Mouse (Mus musculus) kidney, adult 18-20 months (tissue): ENCODE measurements around the gene Ptgr1.

ENCODE experiments used
- DNase-seq: peaks from one replicate; pipeline ENCODE4 v3.0.0; 2021

Ptgr1 gene

DNA sequence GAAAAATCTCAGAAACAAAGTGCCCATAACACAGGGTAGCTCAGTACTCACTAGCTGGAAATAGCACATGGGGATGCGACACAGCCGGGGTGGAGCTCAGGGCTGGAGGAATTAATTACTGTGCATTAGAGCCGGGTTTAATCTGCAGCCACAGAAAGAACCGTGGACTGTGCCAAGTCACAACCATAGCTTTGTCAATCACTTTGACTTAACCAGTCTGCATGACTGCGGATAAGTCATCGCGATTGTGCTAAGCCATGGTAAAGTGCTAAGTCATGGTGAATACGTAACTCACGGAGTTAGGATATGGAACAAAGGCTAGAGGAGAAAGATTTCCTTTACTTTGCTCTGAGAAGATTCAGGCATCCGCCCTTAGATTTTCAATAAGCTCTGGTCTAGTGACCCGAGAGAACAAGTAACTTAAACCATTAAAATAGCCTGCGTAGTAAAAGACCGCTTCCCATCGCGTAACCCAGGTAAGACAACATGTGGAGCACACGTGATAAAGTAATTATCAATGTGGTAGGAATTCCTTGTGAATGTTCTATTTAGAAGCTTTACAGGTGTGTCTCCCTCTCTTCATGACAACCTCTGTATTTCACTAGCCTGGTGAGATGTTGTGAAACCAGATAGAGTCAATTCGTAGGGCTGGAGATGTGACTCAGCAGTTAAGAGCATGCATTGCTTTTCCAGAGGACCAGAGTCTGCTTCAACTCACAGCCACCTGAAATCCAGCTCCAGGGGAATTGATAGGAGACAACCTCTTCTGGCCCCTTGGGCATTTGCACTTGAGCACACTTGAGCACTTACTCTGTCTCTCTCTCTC is 3.9 kb upstream of the Ptgr1 start:
- no peak for DNase-seq

DNA sequence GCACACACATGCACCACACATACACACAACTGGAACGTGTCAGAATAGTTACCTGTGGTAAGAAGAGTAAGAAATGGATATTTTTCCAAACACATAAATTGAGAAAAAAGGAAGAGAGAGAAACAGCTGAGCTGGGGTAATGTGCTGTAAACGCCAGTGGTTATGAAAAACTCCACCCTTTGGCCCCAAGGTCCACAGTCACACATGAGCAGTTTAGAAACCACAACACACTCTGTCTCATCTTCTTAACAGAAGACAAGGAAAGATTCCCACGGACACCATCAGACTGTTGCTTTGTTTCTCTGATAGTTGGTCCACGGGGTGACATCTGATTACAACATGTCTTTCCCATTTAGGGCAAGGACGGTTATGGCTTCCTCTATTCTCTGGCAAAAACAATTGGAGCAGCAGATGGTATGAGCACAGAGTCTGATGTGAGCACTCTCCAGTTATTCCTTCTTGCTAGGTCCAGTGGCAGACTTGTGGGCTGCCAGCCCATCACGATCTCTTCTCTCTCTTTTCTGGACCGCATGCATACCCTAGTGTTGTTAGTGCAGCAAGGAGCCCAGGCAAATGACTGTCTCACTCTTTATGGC is 2.5 kb upstream of the Ptgr1 start:
- DNase-seq = peak; percentile 27

DNA sequence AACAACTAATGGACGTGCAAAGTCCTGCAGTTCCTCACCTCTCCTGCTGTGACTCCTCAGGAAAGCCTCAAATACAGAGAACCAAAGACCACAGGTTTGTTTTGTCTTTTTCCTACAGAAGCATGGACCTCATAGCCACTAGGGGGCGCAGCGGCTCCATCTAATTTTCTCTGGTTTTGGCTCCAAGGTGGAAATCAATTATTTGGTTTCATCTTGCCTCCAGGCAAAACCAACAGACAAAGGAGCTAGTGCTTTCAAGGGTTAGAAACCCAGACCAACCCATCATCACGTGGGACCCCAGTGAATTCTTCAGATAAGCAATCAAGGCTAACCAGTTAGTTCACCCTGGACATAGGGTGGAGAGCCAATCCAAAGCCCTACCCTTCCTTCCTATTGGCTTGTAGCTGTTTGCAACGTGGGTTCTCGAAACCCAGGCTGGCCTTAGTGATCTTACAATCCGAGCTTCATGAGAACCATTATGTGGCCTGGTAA is 1.7 kb downstream of the Ptgr1 start:
- peak; percentile 86 for DNase-seq

DNA sequence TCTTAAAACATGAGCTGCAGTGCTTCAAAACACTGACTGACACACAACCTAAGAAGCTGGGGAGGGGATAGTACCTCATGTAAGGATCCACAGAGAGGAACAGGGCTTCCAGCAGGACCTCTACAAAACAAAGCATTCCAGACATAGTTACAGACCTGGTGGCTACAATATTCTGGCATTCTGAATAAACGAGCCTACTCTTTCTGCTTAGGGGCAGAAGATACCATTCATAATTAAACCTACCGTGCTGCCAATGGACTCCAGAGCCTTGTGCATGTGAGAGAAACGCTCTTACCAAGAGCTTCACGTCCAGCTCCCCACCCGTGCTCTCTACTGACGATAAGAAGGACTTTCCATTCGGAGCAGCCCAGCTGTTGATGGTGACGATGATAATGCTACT is 4.1 kb downstream of the Ptgr1 start:
- DNase-seq = no peak

DNA sequence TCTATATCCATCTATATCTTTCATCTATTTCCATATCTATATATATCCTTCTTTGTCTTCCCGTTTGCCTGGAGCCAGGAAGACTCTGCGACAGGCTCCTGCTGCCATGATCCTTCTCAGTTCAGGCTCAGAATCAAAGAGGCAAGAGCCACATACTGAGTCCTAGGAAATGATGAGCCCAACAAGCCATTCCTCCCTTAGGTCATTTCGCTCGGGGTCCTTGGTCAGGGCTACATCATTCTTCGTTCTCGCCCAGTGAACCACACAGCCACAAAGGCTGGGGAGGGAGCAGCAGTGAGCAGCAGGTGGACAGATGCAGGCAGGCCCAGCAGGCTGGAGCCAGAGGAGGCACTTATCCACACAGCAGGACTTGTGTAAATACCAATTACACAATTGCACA is 5.5 kb downstream of the Ptgr1 start:
- no peak for DNase-seq

DNA sequence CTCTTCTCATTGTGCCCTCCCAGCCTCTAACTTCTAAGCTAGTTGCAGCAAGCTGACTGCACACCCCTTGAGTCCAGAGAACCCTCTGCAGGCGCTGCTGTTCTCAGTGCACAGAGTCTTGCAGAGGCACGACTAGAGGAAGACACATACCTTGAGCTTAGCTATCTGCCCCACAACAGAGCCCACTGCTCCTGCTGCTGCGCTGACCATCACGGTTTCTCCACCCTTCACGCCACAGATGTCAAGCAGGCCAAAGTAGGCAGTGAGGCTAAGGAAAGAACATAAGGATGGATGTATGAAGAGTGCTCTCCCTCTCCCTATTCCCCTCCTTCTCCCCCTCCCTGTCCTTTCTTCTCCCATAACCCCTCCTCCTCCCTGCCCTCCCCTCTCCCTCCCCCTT is 11.2 kb downstream of the Ptgr1 start:
- DNase-seq = no peak

DNA sequence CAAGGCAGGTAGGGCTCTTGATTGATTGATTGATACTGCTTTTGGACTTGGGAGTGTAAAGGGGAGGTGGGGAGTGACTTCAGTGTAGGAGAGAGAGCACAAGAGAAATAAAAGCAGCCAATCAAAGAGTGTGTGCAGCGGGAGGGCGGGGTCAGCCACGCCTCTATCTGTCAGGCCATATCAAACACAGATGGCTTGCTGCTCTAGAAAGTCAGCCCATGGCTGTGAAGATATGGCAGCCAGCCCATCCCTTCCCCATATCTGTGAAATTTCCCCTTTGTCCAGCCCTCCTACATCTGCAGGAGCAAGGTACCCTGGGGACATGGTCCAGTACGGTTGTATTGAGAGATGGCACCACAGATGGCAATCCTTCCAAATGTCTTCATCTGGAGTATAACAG is 16.2 kb downstream of the Ptgr1 start:
- no peak for DNase-seq

DNA sequence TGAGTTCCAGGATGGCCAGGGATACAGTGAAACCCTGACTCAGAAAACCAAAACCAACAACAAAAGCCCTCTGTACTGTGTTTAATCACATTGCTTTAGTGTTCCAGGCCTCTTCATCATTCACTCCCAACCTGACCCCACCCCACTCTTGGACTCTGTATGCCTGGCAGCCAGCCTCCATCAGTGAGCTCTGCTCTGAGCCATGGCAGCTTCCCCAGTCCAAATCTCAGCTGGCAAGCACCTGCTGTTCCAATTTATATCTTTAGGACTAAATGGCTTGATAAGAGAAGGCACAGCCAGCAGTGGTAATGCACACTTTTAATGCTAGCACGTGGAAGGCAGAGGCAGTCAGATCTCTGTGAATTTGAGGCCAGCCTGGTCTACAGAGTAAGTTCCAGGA is 21.8 kb downstream of the Ptgr1 start:
- no peak for DNase-seq

DNA sequence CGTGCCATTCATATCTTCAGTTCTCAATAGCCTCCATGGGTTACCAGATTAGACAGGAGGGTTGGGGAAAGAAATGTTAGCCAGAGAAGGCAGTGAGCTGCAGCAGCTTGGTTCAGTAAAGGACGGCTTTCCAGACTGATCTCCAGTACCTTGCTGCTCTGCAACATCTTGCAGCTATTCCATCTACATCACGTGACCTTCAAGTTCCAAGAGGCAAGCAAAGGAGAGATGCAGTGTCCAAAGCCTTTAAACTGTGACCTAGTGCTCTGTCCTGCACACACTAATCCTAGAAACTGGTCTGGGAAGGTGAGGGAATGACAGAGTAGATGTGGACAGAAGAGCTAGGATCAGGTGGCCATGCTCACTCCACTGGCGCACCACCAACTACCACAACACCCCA is 23.6 kb downstream of the Ptgr1 start:
- no peak for DNase-seq

DNA sequence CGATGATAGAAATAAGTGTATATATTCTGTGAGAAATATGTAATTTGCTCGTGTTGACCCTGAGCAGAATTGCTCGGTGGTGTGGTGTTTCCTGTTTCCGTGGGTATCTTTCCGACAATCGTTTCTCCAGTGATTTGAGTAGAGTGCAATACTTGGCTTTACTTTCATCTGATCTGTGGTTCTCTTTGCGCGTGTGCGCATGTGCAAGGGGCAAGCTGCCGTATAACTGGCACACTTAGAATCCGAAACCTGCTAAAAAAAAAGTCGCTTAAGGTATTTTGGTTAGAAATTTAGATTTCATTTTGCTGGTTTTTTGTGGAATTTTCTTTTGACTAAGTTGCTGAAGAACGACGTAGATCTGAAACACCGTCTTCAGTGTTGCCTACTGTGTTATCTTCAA is 25.2 kb downstream of the Ptgr1 start:
- DNase-seq = no peak

DNA sequence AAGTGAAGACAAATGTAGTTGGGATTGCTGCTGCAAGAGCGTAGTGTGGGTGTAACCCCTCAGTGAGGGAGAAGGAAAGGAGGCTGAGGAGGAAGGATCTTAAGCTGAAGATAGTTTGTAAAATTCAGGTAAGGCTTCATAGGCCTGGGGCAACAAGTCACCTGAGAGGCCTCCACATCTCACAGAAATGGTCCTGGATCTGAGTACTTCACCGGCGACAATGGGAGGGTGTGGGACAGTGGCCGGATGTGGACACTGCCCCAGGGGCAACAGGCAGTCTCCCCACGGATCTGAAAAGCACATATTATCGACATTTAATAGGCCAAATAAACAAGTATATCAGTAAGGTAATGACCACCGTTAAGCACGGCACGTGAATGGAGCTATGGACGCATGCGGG is 34.3 kb downstream of the Ptgr1 start:
- DNase-seq = no peak

DNA sequence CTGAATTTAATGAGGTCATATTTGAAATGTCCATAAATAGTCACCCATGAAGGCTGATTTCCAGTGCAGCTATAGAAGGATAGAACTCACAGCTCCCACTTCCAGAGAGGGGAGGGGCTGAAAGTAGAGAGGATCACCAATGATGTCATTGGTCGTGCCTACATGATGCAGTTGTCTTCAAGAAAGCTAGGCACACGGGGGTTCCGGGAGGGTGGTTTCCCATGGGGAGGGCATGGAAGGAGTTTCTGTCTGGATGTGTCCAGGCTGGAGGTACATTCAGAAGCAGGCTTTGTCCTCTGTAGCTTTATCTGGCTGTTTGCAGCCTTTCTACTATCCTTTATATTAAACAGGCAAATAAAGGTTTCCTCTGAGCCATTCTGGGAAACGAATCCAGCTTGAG is 38.5 kb downstream of the Ptgr1 start:
- no peak for DNase-seq

DNA sequence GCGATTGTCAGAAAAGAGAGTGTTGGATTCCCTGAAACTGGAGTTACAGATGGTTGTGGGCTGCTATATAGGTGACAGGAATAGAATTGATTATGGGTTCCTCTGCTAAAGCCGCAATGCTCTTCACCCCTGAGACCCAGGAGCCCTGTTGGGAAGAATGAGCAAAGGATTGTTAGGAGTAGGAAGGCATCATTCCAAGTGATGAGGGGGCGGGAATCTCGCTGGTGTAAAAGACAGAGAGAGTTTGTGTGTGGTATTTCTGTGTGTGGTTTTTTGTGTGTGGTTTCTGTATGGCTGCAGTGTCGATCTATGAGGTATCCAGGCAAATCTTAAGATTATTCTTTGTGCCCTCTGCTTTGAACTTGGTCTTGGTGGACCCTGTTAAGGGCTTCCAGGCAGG is 42.2 kb downstream of the Ptgr1 start:
- no peak for DNase-seq

DNA sequence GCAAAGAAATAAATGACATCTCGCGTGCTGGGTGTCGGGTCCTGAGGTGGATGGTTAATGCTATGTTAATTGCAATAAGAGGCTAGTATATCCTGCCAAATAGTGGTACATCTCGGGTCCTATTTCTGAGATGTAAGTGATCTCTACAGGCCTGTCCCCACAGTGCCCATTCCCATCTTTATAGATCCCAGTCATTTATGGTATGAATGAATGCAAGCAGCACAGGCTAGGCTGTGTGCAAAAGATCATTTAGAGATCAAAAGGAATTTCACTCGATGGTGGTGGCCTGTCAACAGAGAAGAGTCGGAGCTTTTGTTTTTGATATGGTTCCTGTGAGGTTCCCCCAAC is 42.7 kb downstream of the Ptgr1 start:
- DNase-seq = no peak

DNA sequence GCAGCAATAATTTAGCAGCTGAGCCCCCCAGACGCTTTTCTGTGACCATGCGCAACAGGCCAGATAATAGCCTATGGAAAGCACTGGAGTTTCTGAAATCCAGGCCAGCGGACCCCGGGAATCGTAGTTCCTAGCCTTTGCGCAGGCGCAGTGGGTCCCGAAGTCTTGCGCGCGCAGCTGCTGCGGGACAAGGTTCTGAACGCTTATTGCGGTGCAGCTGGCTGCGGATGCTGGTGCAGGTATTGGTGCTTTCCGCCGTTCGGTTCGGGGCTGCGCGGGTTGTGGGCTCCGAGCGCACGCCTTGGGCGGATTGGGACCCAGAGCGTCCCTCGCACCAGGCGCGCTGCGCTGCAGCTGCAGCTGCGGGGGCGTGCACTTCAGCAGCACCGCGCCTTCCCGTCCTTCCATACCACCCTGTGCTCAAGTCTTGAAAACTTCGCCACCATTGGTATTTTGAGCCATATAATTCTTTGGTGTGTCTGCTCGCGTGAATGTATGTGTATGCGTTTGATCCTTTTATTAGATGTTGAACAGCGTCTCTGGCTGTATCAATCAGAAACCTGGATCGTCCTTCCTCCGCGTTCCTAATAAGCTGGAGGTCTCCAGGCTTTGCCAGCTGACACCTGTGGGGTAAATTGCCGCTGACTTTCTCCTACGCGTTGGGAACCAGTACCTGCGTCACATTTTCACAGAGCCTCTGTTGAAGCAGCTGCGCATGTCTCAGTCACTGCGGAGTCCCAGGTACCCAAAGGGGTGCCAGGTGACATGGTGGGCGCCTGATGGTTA is 43.3 kb downstream of the Ptgr1 start, which contains the start of gene Zkscan16:
Zkscan16 (plus strand) TSS at position 209 of the 786 bp plus-strand sequence.
- DNase-seq = peak; percentile 74

DNA sequence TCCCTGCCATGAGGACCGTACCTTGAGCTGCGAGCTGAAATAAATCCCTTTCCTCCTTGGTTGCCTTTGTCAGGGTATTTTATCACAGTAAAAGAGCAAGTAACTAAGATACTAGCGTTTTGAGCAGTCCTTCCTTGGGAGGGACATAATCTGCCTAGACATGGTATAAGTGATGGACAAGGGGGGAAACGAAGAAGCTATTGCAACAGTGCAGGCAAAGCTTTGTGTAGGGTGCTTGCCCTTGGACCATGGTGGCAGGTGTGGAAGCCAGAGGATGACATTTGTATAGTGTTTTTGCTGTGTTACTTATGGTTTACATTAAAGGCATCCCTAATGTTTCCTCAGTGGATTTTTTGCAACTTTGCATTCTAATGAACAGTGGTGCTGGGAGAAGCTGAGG is 44.0 kb downstream of the Ptgr1 start:
- DNase-seq = no peak

DNA sequence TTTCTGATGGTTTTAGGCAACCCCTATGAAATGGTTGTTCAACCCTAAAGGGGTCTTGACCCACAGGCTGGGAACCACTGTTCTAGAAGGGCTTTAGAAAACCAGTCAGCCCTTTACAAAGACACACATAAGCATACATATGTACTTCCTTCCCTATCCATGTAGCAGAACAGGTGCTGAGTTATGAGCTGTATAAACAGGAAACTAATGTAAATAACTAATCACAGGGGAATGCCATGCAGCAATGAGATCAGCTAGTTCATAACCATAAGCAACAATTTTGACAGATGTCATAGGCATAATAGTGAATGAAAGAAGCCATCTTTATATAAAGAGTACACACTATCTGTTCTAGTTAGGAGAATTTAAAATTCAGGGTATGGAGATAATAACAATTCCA is 45.3 kb downstream of the Ptgr1 start:
- DNase-seq = no peak

DNA sequence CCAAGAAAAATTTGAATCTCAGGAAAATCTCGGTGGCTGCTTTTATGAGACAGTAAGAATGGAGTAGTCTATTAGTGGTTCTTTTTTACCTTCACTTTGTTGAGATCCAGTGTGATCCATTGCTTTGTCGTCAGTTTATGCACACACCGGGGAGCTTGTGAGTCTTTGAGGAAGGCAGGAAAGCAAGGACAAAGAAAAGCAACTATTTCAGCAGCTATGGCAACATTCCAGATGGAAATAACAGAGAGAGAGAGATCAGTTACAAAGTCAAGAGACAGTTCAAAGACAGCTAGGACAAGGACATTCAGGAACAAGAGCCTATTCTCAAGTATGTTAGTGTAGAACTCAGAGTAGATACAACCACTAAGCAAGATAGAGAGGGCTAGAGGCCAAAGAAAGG is 51.1 kb downstream of the Ptgr1 start:
- no peak for DNase-seq

DNA sequence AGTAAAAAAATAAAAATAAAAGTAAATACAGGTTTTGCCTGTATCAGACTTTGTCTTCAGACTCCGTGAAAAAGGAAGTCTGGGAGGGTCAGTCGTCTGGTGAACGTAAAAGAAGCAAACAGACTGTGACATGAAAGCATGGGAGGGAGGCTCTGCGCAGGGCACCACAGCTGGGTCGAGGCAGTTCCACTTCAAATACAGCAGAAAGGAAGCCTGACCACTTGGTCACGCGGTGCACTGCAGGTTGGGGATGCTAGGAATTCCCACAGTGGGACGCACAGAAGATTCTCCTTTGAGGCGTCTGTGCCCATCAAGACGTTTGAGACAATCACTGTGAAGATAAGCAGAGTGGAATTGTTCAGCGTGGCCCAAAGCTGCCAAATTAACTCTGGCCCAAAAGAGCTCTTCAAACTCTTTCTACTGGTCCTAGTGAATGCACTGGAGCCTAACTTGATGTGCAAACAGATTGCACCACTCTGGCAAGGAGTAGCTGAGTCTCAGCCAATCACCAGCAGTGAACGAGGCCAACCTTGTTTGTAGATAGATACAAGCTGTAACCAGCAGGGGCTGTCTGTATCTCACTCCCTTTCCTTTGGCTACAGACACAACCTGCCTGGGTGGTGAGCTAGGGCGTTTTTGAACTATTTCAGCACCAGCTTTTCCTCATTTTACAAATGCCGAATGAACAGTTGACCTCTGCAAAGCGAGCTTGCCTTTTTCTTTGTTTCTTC is 52.0 kb downstream of the Ptgr1 start:
- no peak for DNase-seq

DNA sequence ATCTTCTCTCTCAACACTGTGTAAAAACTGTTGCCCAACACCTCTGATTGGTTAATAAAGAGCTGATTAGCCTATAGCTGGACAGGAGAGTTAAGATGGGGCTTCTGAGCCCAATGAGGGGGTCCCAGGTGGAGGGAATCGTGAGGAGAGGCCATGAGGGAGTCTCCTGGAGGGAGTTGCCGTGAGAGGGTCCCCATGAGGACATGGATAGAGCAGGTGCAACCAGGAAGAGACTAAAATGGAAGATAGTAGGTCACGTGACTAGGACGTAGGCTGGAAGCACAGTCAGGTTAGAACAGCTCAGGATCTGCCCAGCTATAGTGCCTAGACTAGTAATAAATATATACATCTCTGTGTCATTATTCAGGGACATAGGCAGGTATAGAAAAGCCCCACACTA is 52.6 kb downstream of the Ptgr1 start:
- no peak for DNase-seq

DNA sequence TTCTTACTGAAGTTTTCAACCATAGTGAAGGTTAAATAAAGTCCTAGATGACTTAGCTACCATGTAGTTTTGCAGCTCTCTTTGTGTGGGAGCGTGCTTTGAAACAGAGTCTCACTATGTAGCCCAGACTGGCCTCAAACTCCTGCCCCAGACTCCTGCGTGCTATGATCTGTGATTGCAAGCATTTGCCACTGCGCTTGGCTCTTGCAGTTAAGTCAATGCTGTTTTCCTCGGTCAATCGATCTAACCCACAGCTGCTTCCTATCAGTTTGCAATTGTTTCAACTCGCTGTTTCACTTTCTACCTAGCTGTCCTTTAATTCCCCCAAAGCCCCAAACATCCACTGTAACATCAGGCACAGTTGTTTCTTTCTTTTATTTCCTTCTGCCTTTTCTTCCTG is 54.4 kb downstream of the Ptgr1 start:
- no peak for DNase-seq

DNA sequence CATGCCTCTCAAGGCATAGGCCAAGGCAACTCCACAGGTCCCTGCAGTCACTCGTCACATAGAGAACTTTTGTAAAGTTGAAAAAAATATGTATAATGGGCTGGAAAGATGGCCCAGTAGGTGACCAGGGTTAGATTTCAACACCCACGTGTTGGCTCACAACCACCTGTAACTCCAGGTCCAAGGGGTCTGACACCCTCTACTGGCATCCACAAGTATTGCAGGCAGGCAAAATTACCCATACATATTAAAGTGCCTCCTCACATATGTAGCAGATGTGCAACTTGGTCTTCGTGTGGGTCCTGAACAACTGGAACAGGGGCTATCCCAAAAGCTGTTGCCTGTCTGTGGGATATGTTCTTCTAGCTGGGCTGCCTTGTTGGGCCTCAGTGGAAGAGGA is 59.3 kb downstream of the Ptgr1 start:
- no peak for DNase-seq

DNA sequence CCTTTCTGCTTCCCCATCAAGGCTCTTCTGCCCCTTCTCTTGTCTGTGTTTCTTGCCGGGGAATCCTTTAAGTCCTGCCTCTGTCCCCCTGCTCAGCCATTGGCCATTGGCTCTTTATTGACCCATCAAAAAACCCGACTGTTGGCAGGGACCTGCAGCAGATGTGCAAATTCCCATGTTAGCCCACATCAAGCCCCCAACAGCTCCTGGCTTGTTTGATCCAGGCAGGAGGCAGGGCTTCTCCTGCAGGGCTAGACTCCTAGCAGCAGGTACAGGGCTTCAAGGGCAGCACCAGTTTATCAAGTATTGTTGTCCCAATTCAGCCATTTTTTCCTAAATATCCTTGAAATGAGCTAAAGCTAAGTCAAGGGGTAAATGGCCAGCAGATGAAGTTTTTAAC is 60.8 kb downstream of the Ptgr1 start:
- DNase-seq = no peak
